Mouse (Mus musculus): ENCODE results near the gene Dync1i1.

The Dync1i1 gene

DNA sequence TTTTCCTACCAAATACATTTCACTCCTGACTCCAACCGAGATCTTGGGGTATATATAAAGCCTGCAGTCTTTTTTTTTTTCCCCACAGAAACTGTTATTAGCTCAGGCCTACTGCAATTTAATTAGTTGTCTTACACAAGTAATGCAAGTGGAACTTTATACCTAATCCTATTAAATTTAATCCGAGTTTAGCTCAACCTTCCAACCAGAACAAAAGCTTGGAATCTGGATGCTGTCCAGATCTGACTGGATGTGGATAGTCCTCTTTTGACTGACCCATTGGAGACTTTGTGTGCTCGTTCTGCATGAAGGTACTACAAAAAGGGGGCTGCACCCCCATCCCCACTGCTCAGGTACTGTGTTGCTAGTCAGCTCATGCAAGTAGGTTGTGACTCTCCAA lies 328.5 kb downstream of the Dync1i1 start:
- no peak for DNase-seq (ENCODE audit: low spot score in 2 of 2)

DNA sequence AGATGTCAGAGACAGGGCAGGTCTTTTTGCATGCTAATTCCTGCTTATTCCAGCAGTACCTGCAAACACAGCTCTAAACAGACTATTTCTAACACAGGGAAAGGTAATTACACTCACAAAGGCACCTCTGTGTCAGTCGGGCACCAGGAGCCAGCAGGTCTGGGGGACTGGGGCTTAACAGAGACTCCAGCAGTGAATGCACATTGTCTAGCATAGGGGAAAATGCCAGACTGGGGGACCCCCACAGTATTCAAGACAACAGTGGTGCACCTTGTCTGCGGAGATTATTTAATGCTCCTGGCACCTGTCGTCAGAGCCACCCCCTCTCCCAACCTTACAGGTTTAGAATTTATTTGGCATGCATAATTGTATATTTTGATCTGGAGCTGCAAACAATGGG lies 333.1 kb downstream of the Dync1i1 start:
- DNase-seq (ENCODE audit: low spot score in 2 of 2): no peak

DNA sequence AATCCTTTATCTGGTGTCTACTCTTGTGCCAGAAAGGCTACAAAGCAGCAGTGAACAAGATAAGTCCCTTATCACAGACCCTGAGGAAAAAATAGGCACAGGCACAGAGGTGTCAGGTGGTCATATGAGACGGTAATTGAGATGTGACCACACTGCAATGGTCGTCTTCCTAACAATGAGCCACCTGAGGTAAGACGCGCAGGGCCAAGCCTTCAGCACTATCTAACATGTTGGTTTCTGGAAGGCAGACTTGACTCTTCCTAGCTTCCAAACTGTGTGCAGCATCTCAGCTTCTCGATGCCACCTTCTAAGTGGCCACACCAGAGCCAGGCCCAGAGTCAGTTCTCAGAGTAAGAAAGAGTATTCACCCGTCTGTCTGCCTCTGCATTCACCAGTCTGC lies 341.8 kb downstream of the Dync1i1 start:
- DNase-seq (ENCODE audit: low spot score in 2 of 2): no peak

- no peak for DNase-seq (ENCODE audit: low spot score in 2 of 2)
Observed at GRCm38 (mm10) chr6:6070015-6070414, 344.6 kb downstream of the Dync1i1 start.

- DNase-seq (ENCODE audit: low spot score in 2 of 2): no peak
Observed at GRCm38 (mm10) chr6:6071038-6071437, 345.6 kb downstream of the Dync1i1 start.

DNA sequence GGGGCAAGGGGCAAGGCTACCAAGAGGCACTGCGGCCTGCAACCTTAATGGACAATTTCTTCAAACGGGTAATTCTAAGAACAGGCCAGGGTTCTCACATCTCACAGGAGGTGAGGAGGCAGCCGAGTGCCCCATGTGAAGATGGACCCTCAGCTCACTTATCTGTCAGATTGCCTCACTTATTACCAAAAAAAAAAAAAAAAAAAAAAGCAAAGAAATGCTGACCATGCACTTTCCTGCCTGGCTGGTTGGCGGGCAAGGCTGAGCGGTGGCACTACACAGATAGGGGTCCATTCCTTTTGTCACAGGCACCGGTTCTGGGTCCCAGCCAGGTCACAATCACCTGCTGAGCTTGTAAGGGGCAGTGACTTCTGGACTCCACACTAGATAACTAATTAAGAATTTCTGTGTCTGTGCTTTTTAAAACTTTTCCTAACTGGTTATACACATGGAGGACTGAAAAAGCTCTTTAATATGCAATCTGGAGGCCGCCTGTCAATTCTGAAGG lies 350.6 kb downstream of the Dync1i1 start:
- no peak for DNase-seq (ENCODE audit: low spot score in 2 of 2)

DNA sequence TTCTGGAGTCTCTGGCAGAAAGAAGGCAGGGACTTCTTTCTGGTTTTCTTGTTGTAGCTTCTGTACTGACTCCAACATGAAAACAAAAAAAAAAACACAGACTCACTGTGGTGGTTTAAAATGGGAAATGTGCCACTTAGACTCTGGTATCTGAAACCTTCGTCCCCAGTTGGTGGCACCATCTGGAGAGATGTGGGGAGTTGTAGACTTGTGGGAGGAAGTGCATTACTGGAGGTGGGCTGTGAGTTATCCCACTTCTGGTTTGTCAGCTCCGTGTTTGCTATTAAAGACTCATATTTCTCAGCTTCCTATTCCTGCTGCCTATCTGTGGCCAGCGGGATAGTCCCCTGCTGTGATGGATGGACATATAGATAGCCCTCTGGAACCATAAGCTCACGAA lies 351.8 kb downstream of the Dync1i1 start:
- DNase-seq (ENCODE audit: low spot score in 2 of 2): no peak

All from right cerebral cortex, postnatal 10 days (tissue).